In genomic region chr17:65976720-65977119, GRCm38 (mm10) we compare ENCODE assay signal across 5 mouse cellular contexts. TPM values are rescaled to one million over a fixed set of nuclear protein-coding genes. Genes with fewer than 3 reads are reported as not detected.
A peak's percentile ranks its signal among the peaks of the same experiment; 100 is the strongest.
DNase-seq lines count a peak whose midpoint lies in the region; ATAC-seq and TF ChIP-seq lines count a peak whose summit lies in the region.
"Not testable (repeated sequence)": the region's sequence is repeated elsewhere in the genome, so short reads cannot be mapped to it uniquely, and the experiment has no call there.

No protein-coding gene starts in this region.

- ATAC-seq in G1E (ENCODE audit: extremely low read depth, insufficient number of reproducible peaks, low FRiP score, poor library complexity, severe bottlenecking): peak; percentile 49
- peak; percentile 57; the same call in 1 of the 2 replicates for ATAC-seq in liver, embryonic 11.5 days (replicated peaks; ENCODE audit: low FRiP score)
- ATAC-seq in liver, embryonic 13.5 days (ENCODE audit: low read depth): peak; percentile 84
- ATAC-seq in liver, embryonic 15.5 days (ENCODE audit: insufficient read depth): peak; percentile 66
- ATAC-seq in megakaryocyte progenitor cell, adult 5-6 weeks (replicated peaks; ENCODE audit: poor library complexity): peak; percentile 57

- TF ChIP-seq CTCF in G1E (IDR thresholded peaks at IDR 0.05; ENCODE audit: low read depth, low read length): not testable (repeated sequence)

- not testable (repeated sequence) for H3K4me3 ChIP-seq in G1E (ENCODE audit: low read depth, low read length); liver, embryonic 11.5 days (ENCODE audit: low read depth, low read length); liver, embryonic 13.5 days (replicated peaks); liver, embryonic 15.5 days (replicated peaks)

- not testable (repeated sequence) for H3K9me3 ChIP-seq in G1E (replicated peaks); liver, embryonic 11.5 days (ENCODE audit: control insufficient read depth, low read length); liver, embryonic 13.5 days (replicated peaks); liver, embryonic 15.5 days (replicated peaks)

- H3K27me3 ChIP-seq in G1E (ENCODE audit: insufficient read depth, low read length); liver, embryonic 11.5 days (replicated peaks; ENCODE audit: control insufficient read depth, insufficient read depth, low read length); liver, embryonic 13.5 days; liver, embryonic 15.5 days: not testable (repeated sequence)

- not testable (repeated sequence) for H3K9ac ChIP-seq in liver, embryonic 11.5 days (ENCODE audit: low read depth, low read length); liver, embryonic 13.5 days; liver, embryonic 15.5 days

- H3K27ac ChIP-seq in liver, embryonic 11.5 days (ENCODE audit: low read depth, low read length): not testable (repeated sequence)
- peak overlapping the region; percentile 37 for H3K27ac ChIP-seq in liver, embryonic 13.5 days
- peak overlapping the region; percentile 19 for H3K27ac ChIP-seq in liver, embryonic 15.5 days (replicated peaks)

- not testable (repeated sequence) for DNase-seq in G1E (ENCODE audit: low spot score); liver, embryonic 11.5 days (ENCODE audit: low spot score); liver, embryonic 13.5 days

- peaks cover 32% of the 10 kb centered on the region for H3K36me3 ChIP-seq in G1E (replicated peaks)
- not testable (repeated sequence) for H3K36me3 ChIP-seq in liver, embryonic 11.5 days (ENCODE audit: control insufficient read depth, insufficient read depth, low read length); liver, embryonic 13.5 days; liver, embryonic 15.5 days (replicated peaks)

- H3K4me1 ChIP-seq in G1E (ENCODE audit: insufficient read depth, low read depth, low read length): peaks cover 35% of the 10 kb centered on the region
- H3K4me1 ChIP-seq in liver, embryonic 11.5 days (replicated peaks; ENCODE audit: control insufficient read depth, insufficient read depth, low read length): peaks cover 15% of the 10 kb centered on the region
- peaks cover 33% of the 10 kb centered on the region for H3K4me1 ChIP-seq in liver, embryonic 13.5 days (replicated peaks)
- peaks cover 25% of the 10 kb centered on the region for H3K4me1 ChIP-seq in liver, embryonic 15.5 days (replicated peaks)

- H3K4me2 ChIP-seq in liver, embryonic 11.5 days; liver, embryonic 13.5 days; liver, embryonic 15.5 days: not testable (repeated sequence)

RNA-seq across cellular contexts. Expression of gene Twsg1, which starts 25.7 kb away (rescaled TPM):
- 45.0 and 46.0 TPM in 2 replicates for total RNA-seq in G1E (2014; fragmentation: Nextera tagmentation)
- total RNA-seq in G1E (2017): 27.5 and 28.8 TPM in 2 replicates
- polyA plus RNA-seq in G1E (2012): 24.2 and 31.6 TPM in 2 replicates
- 47.3 and 48.4 TPM in 2 replicates for polyA plus RNA-seq in liver, embryonic 11.5 days (2014; fragmentation: Nextera tagmentation; extraction: Ambion mirVana)
- 16.2 and 20.3 TPM in 2 replicates for polyA plus RNA-seq in liver, embryonic 13.5 days (2015; fragmentation: Nextera tagmentation; extraction: Ambion mirVana)
- 16.1 and 17.0 TPM in 2 replicates for polyA plus RNA-seq in liver, embryonic 15.5 days (2015; fragmentation: Nextera tagmentation; extraction: Ambion mirVana)
- total RNA-seq in megakaryocyte progenitor cell, adult 5-6 weeks (2015): 12.0 and 13.2 TPM in 2 replicates
- 10.1 and 11.3 TPM in 2 replicates for total RNA-seq in megakaryocyte progenitor cell, adult 5-6 weeks (2017)
